Mouse (Mus musculus) megakaryocyte, adult 5-6 weeks (primary cell): Measurements from ENCODE around the gene Klhdc2. TPM values are rescaled to one million over a fixed set of nuclear protein-coding genes. Genes with fewer than 3 reads are reported as not detected.

Experiments
- ATAC-seq: 2 replicates; pipeline ENCODE4 v1.8.0; 2016; ENCODE audit warnings: mild to moderate bottlenecking, inconsistent platforms; ENCODE audit not compliant: poor library complexity, severe bottlenecking
- total RNA-seq, 2 experiments: library from RNA; stranded (forward) in 1 of 2; stranded (reverse) in 1 of 2; fragments of 153-499, 151-499 nt in 1 of 2; fragments of 221-1000, 200-1000 nt in 1 of 2; gene quantifications; 2 replicates each; pipeline versions ENCODE4 v1.2.3 to v1.2.4; 2015 to 2017

Klhdc2 gene
- total RNA-seq, 2 experiments from 2014 or later = 36.8 to 38.6 TPM

- ATAC-seq = no peak
Observed at GRCm38 (mm10) chr12:69299831-69300230, 3.4 kb downstream of the Klhdc2 start.

- no peak for ATAC-seq
Observed at GRCm38 (mm10) chr12:69300391-69300790, 3.9 kb downstream of the Klhdc2 start.

- no peak for ATAC-seq
Observed at GRCm38 (mm10) chr12:69302171-69302570, 5.7 kb downstream of the Klhdc2 start.

GRCm38 (mm10) chr12:69304051-69304450, 7.6 kb downstream of the Klhdc2 start:
- ATAC-seq = no peak

GRCm38 (mm10) chr12:69306333-69306732, 9.9 kb downstream of the Klhdc2 start:
- ATAC-seq = no peak

- no peak for ATAC-seq
Observed at GRCm38 (mm10) chr12:69309659-69310058, 13.2 kb downstream of the Klhdc2 start.

GRCm38 (mm10) chr12:69318431-69318830, 21.9 kb downstream of the Klhdc2 start:
- no peak for ATAC-seq

- ATAC-seq = peak; percentile 93
Observed at GRCm38 (mm10) chr12:69331187-69331586, 34.7 kb downstream of the Klhdc2 start.

- ATAC-seq = peak; percentile 67
Observed at GRCm38 (mm10) chr12:69332147-69332546, 35.7 kb downstream of the Klhdc2 start.

GRCm38 (mm10) chr12:69333547-69333946, 37.1 kb downstream of the Klhdc2 start:
- peak; percentile 75 for ATAC-seq

- ATAC-seq = no peak
Observed at GRCm38 (mm10) chr12:69349928-69350327, 53.4 kb downstream of the Klhdc2 start.

- ATAC-seq = no peak
Observed at GRCm38 (mm10) chr12:69351685-69352084, 55.2 kb downstream of the Klhdc2 start.

- peak; percentile 67 for ATAC-seq
Observed at GRCm38 (mm10) chr12:69356546-69357299, 60.2 kb downstream of the Klhdc2 start, which contains the start of gene Nemf. TSS of gene Nemf (minus strand) at chr12:69357165.

GRCm38 (mm10) chr12:69357300-69357646, 60.8 kb downstream of the Klhdc2 start:
- ATAC-seq = no peak

Other genes starting within 250 kb of the Klhdc2 start
- gene Rps29, start 137.5 kb upstream of the Klhdc2 start, total RNA-seq (2015) = 1,804 and 2,132 TPM in 2 replicates
- 1,670 and 2,037 TPM in 2 replicates for gene Rps29, start 137.5 kb upstream of the Klhdc2 start, total RNA-seq (2017)
- gene Lrr1, start 127.9 kb upstream of the Klhdc2 start, total RNA-seq (2015) = 23.3 and 27.6 TPM in 2 replicates
- 13.3 and 13.7 TPM in 2 replicates for gene Lrr1, start 127.9 kb upstream of the Klhdc2 start, total RNA-seq (2017)
- gene Rpl36al, start 112.6 kb upstream of the Klhdc2 start, total RNA-seq (2015) = 691 and 759 TPM in 2 replicates
- 982 and 1,157 TPM in 2 replicates for gene Rpl36al, start 112.6 kb upstream of the Klhdc2 start, total RNA-seq (2017)
- gene Mgat2, start 112.5 kb upstream of the Klhdc2 start, total RNA-seq (2015) = 82.9 and 91.6 TPM in 2 replicates
- 89.3 and 91.9 TPM in 2 replicates for gene Mgat2, start 112.5 kb upstream of the Klhdc2 start, total RNA-seq (2017)
- 1.8 and 4.7 TPM in 2 replicates for gene Gm49383, start 99.6 kb upstream of the Klhdc2 start, total RNA-seq (2015)
- gene Gm49383, start 99.6 kb upstream of the Klhdc2 start, total RNA-seq (2017) = 18.6 and 18.8 TPM in 2 replicates
- 3.7 and 4.4 TPM in 2 replicates for gene Dnaaf2, start 98.3 kb upstream of the Klhdc2 start, total RNA-seq (2015)
- 3.5 and 7.2 TPM in 2 replicates for gene Dnaaf2, start 98.3 kb upstream of the Klhdc2 start, total RNA-seq (2017)
- gene Gm49384, start 92.4 kb upstream of the Klhdc2 start, total RNA-seq (2015) = 8.8 and 19.8 TPM in 2 replicates
- 8.3 and 12.8 TPM in 2 replicates for gene Gm49384, start 92.4 kb upstream of the Klhdc2 start, total RNA-seq (2017)
- 35.6 and 50.8 TPM in 2 replicates for gene Pole2, start 68.5 kb upstream of the Klhdc2 start, total RNA-seq (2015)
- 22.5 and 31.2 TPM in 2 replicates for gene Pole2, start 68.5 kb upstream of the Klhdc2 start, total RNA-seq (2017)
- gene Klhdc1, start 55.5 kb upstream of the Klhdc2 start, total RNA-seq (2015) = 0.91 and 3.5 TPM in 2 replicates
- 2.9 and 5.1 TPM in 2 replicates for gene Klhdc1, start 55.5 kb upstream of the Klhdc2 start, total RNA-seq (2017)
- gene Nemf, start 60.5 kb downstream of the Klhdc2 start, total RNA-seq (2015) = 43.7 and 44.6 TPM in 2 replicates
- 67.3 and 79.7 TPM in 2 replicates for gene Nemf, start 60.5 kb downstream of the Klhdc2 start, total RNA-seq (2017)
- 78.8 and 94.8 TPM in 2 replicates for gene Arf6, start 75.5 kb downstream of the Klhdc2 start, total RNA-seq (2015)
- gene Arf6, start 75.5 kb downstream of the Klhdc2 start, total RNA-seq (2017) = 125 and 133 TPM in 2 replicates
- not detected in 2 replicates for gene Gm9887, start 75.8 kb downstream of the Klhdc2 start, total RNA-seq (2015)
- not detected in 2 replicates for gene Gm9887, start 75.8 kb downstream of the Klhdc2 start, total RNA-seq (2017)